Mouse (Mus musculus): ENCODE data around the gene Vmn1r28. TPM values are rescaled to one million over a fixed set of nuclear protein-coding genes. Genes with fewer than 3 reads are reported as not detected.
"Not testable (repeated sequence)": the region's sequence is repeated elsewhere in the genome, so short reads cannot be mapped to it uniquely, and the experiment has no call there.

Vmn1r28 gene
- polyA plus RNA-seq (2012; rRNA removed) = not detected in 2 replicates

- no peak for DNase-seq (ENCODE audit: low spot score)
Measured at GRCm38 (mm10) chr6:58261737-58262136, at the start of gene Vmn1r28. Gene Vmn1r28 (plus strand): TSS chr6:58262037.

GRCm38 (mm10) chr6:58216119-58216518 lies 45.7 kb upstream of the Vmn1r28 start:
- no peak for DNase-seq (ENCODE audit: low spot score)

GRCm38 (mm10) chr6:58218721-58219120 lies 43.1 kb upstream of the Vmn1r28 start, which contains the start of gene Vmn1r27:
Gene Vmn1r27 (minus strand): TSS chr6:58218821.
- no peak for DNase-seq (ENCODE audit: low spot score)

- not testable (repeated sequence) for DNase-seq (ENCODE audit: low spot score)
Measured at GRCm38 (mm10) chr6:58279661-58280060, 17.8 kb downstream of the Vmn1r28 start.

GRCm38 (mm10) chr6:58292201-58292600 lies 30.4 kb downstream of the Vmn1r28 start:
- no peak for DNase-seq (ENCODE audit: low spot score)

- DNase-seq (ENCODE audit: low spot score) = not testable (repeated sequence)
Measured at GRCm38 (mm10) chr6:58298511-58298910, 36.7 kb downstream of the Vmn1r28 start.

- no peak for DNase-seq (ENCODE audit: low spot score)
Measured at GRCm38 (mm10) chr6:58301249-58301648, 39.4 kb downstream of the Vmn1r28 start, which contains the start of gene Vmn1r29. Gene Vmn1r29 (plus strand): TSS chr6:58301549.

Other genes starting within 250 kb of the Vmn1r28 start
- gene Vmn1r26, start 246.9 kb upstream of the Vmn1r28 start, polyA plus RNA-seq (2012; rRNA removed) = not detected in 2 replicates
- gene Vmn1r27, start 43.2 kb upstream of the Vmn1r28 start, polyA plus RNA-seq (2012; rRNA removed) = not detected in 2 replicates
- not detected in 2 replicates for gene Vmn1r29, start 39.5 kb downstream of the Vmn1r28 start, polyA plus RNA-seq (2012; rRNA removed)
- gene Vmn1r30, start 181.3 kb downstream of the Vmn1r28 start, polyA plus RNA-seq (2012; rRNA removed) = not detected in 2 replicates
- gene Vmn1r31, start 213.3 kb downstream of the Vmn1r28 start, polyA plus RNA-seq (2012; rRNA removed) = not detected in 2 replicates